Mouse (Mus musculus): ENCODE results near the gene 1700022I11Rik.
A peak's percentile ranks its signal among the peaks of the same experiment; 100 is the strongest.

GRCm38 (mm10) chr4:42928209-42928608 lies 41.2 kb upstream of the 1700022I11Rik start:
- TF ChIP-seq CTCF (conservative IDR thresholded peaks at IDR 0.05; ENCODE audit: insufficient read depth, insufficient read length, low read depth, low read length), result 0 out of 2 replicates have a peak, but pooled peaks have one; percentile 19
- TF ChIP-seq POLR2A (IDR thresholded peaks at IDR 0.05; ENCODE audit: low read depth, low read length), result no peak
